Mouse (Mus musculus) ES-E14 (cell line): Measurements from ENCODE around the gene Trpm2.

Experiments
- CHD2 ChIP-seq: IDR thresholded peaks from 2 replicates; pipeline ENCODE4 v1.6.1; 2014; ENCODE audit warnings: mild to moderate bottlenecking, low read depth, low read length, inconsistent platforms
- MAFK ChIP-seq: IDR thresholded peaks from 2 replicates; pipeline ENCODE4 v1.6.1; 2014; ENCODE audit warnings: mild to moderate bottlenecking, low read depth, low read length, inconsistent platforms; ENCODE audit not compliant: insufficient read depth
- ZC3H11A ChIP-seq: IDR thresholded peaks from 2 replicates; pipeline ENCODE4 v1.6.1; 2012; ENCODE audit warnings: low read depth, mild to moderate bottlenecking, inconsistent platforms, low read length, borderline replicate concordance

GRCm38 (mm10) chr10:78005791-78006438, 35.6 kb upstream of the Trpm2 start:
- TF ChIP-seq ZC3H11A (no peak), MAFK (no peak), CHD2 (no peak)
